Mouse (Mus musculus): Measurements from ENCODE around the gene Nbea. TPM values are rescaled to one million over a fixed set of nuclear protein-coding genes. Genes with fewer than 3 reads are reported as not detected.
"Not testable (repeated sequence)": the region's sequence is repeated elsewhere in the genome, so short reads cannot be mapped to it uniquely, and the experiment has no call there.

The Nbea gene
- total RNA-seq, 4 experiments from 2014 or later, result 25.1 to 41.4 (median 31.0) TPM

DNA sequence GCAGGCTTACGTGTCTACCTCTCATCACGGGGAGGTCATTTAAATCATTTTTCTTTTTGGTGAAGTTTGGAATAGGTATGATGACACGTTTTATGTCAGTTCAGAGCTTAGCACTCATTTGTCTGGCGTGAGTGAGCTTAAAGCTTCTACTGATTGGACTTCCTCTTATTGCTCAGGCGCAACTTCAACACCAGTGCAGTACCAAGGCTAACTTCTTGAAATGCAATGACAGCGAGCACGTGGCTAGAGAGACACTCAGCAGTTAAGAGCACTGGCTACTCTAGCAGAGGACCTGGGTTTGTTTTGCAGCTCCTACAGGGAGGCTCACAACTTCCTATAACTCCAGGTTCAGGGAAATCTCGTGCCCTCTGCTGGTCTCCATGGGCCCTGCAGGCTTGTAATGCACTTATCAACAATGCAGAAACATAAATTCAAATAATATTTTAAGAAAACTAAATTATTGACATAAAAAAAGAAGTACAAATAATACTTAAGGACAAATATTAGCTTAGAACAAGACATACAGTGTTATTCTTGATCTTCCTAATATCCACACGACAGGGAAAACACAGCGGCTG lies 523.2 kb downstream of the Nbea start:
- no peak for DNase-seq

DNA sequence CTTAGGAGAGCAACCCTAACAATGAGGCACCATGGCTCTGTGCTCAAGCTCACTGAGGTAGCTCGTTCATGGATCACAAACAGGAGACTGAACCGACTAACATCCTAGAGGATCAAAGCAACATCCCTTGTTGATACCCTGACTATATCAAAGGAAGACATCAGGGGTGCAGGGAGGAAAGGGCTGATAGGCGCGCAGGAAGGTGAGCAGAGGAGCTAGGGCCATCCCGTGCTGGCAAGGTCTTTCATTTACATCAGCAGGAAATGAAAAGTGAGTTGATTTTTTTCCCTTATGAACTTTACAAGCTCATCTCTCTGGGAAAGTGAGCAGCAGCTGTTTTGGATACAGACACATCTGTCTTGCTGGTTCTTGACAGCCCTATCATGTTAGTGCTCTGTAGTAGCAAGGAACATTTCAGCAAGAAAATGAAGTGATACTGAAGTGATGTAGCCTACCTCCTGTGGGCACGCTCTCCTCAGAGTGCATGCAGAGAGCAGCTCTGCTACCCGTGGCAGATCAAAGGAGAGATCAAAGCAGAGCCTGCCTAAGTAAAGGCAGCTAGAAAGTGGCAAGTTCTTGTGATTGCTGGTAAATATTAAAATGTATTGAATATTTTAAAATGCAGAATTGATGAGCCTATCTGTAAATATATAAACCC lies 523.8 kb downstream of the Nbea start:
- no peak for DNase-seq

DNA sequence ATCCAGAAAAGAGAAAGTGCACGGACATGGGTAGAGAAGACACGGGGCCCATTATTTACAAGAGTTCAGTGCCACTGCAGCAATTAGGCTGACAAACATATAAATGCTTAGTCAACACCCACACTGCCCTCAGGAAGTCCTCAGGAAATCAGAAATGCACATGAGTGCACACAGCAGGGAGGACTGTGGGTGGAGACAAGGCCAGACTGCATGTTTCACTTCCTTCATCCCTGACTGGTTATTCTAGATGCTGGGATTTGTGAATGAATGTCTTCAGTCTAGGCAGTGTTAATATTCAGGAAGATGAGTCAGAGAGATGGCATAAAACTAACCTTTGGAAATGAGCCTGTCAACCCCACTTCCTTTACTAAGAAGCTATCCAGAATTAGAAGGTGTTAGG lies 531.2 kb downstream of the Nbea start:
- DNase-seq, result no peak

- DNase-seq, result no peak
These were observed 531.6 kb downstream of the Nbea start for GRCm38 (mm10) chr3:55651877-55652276.

DNA sequence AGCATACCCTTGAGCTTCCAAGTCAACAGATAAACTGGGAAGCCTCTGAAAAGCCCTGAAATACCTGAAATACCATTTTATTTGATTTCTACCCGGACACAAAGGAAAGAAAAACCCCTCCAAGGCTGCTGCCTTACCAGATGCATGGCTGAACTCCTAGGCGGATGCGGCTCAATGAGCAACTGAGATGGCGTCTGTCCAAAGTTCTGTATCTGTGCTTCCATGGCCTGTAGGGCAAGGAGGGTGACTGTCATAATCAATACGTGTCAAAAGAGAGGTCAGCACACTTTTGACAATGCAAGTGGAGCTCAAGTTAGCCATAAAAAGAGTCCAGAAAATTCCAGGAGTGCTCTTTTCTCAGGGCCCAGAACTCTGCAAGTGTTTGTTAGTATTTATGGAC lies 534.0 kb downstream of the Nbea start:
- DNase-seq, result no peak

- no peak for DNase-seq
These were observed 535.2 kb downstream of the Nbea start for GRCm38 (mm10) chr3:55648299-55648698.

DNA sequence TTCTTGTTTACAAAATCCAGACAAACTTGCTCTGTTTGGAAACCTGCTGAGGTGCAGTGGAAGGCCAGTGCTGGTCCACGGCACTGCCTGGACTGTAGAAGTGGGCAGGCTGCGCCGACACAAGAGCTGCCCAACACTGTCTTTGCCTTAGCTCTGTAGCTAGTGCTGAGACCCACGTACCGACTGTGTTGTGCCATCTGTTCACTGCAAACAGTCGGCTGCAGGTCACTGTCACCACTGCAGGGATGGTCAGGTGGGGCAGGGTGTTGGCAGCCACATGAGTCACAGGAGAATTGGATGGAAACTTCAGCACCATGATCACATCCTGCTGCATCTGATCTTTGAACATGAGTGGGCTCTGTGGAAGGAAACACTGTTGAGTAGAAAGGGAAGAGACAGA lies 536.3 kb downstream of the Nbea start:
- DNase-seq, result no peak

GRCm38 (mm10) chr3:55646437-55646836 lies 537.1 kb downstream of the Nbea start:
- DNase-seq, result no peak

GRCm38 (mm10) chr3:55644035-55644618 lies 539.4 kb downstream of the Nbea start:
- no peak for DNase-seq

DNA sequence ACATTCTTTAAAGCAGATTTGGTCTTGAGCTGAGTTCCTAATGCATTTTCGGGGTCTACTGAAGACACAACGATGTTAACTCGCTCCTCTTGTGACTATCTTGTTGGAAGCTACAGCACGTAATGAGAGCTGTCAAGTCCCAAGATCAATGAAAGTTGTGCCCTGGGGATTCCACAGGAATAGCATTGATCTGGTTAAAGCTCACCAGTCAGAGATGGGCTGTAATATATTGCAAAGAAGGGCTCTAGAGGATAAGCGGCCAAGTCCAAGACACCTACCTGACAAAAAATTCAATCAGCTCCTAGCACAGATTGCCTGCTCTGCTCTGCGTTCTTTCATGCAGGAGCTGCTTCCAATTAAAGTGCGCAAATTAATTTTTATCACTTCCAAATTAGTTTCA lies 545.8 kb downstream of the Nbea start:
- DNase-seq, result no peak

DNA sequence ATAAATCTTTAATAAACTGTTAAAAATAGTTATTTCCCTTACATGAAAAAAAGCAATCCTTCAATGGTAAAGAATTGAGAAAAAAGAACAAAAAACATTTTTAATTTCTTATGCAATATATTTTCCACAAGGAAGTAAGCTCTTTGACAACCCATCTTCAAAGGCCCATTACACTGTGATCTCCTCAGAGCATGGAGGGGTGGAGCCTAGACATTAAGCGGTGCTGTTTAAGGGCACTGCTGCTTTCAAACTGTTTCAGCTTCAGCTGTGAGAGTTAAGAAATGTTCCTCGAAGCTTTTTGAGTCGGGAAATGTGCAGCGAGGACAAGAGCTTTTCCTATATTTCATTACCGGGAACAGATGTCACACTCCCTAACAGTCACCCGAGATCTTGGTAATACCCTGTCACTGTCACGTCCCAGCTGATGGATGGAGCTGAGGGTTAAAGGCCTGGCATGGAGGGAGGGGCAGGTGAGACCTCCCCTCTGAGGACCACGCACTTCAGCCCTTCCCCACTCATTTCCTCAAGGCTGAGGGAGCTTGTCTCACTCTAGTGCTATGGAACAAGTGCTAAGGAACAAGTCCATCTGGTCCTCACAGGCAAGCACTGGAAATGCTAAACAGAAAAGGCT lies 547.8 kb downstream of the Nbea start:
- DNase-seq, result no peak

GRCm38 (mm10) chr3:55627054-55627453 lies 556.4 kb downstream of the Nbea start:
- DNase-seq, result no peak

- DNase-seq, result not testable (repeated sequence)
These were observed 561.5 kb downstream of the Nbea start for GRCm38 (mm10) chr3:55621958-55622357.

DNA sequence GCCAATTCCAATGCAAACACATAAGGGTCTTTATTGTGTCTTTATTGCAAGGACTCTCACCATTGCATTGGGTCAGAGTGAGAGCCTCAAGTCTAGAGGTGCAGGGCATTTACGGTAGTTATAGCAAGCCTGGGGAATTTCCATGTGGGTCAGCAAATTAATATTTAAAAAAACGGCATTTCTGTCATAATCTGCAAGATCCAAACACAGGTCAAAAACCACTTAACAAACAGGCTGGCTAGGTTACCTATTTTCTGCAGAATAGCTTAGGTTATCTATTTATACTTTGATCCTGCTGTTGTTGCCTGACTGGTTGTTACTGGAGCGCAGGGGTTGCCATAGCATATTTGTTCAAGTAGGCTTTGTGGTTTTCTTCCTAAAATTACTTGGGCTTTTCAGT lies 565.1 kb downstream of the Nbea start:
- no peak for DNase-seq

GRCm38 (mm10) chr3:55612459-55613115 lies 570.9 kb downstream of the Nbea start:
- DNase-seq, result no peak

DNA sequence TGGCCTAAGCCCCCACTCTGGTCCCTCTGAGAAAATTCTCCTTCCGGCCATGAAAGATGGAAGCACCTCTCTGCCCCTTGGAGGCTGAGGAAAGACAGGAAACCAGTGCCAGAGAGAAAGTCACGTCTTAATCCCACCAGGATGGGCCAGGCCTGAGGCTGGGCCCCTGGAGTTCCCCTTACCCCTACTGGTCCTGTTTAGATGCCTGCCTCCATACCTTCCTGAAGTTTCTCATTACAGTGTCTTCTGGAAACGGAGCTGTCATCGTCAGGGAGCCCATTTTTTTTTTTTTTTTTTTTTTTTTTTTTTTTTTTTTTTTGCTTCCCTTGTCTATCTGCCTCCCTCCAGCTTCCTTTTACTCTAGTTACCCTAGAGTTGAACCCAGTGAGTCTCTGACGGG lies 571.5 kb downstream of the Nbea start:
- DNase-seq, result no peak

GRCm38 (mm10) chr3:55610191-55610590 lies 573.3 kb downstream of the Nbea start:
- DNase-seq, result no peak

DNA sequence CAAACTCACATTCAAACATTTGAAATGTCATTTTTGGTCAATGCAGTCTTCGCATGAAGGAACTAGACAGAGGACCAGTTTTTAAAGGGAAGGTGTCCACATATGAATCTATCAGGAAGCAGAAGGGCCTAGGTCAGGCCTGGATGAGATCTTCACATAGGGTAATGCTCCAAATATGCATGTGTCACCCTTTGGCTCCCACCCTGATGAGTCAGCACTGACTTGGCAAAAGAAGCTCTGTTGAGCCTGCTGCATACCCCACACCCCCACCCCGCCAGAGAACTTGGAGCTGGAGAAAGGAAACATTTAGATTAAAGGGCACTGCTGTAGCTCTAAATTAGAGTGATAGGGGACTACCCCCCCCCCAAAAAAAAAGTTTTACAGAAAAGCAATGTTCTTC lies 583.2 kb downstream of the Nbea start:
- DNase-seq, result peak; percentile 77

DNA sequence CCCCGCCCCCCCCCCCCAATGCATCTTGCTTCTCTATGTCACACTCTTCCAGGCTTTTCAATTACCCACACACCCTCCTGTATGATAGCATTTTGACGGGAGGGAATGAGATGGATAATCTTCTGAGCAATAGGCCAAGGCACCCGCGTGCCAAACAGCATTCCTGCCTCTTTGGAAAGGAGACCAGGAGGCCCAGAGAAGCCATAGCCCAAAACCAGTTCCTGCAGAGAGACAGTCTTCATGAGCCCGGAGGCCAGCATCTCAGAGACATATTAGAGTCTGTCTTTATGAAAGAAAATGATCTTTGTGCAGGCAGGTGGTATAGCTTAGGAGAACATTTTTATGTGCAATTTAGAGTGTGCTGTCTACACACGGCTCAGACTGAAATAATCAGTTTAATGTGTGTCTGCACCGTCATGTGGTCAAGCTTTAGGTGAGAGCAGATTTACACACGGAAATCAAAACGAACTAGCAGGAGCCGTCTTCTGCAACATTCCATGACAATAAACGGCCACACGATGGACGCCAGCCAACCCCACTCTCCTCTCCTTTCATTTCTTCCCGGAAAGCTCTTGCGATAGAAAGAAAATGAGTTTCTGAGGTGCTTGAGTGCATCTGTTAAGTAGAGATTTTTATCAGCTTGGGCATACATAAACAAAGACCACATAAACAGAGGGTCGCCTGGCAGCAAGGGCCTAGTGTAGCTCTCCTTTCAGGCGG lies 584.0 kb downstream of the Nbea start:
- DNase-seq, result no peak

GRCm38 (mm10) chr3:55598681-55599080 lies 584.8 kb downstream of the Nbea start:
- DNase-seq, result no peak

- no peak for DNase-seq
These were observed 590.2 kb downstream of the Nbea start for GRCm38 (mm10) chr3:55593312-55593711.

DNA sequence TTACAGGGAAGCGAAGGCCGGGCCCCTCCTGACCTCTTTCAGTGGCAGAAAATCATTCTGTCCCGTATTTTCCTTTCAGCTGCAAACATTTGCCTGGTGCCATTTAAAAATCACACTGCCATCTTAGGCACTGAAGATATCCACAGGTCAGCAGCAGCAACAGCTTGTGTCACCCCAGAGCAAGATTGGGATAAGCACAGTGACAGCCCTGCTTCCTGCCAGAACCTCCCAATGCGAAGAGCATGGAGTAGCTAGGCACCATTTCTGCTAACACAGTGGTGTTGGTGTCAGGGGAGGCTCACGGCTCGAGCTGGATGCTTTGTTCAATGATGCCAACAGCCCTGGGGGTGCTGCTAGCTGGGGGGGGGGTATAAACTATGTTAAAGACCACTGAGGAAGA lies 592.8 kb downstream of the Nbea start:
- DNase-seq, result no peak

DNA sequence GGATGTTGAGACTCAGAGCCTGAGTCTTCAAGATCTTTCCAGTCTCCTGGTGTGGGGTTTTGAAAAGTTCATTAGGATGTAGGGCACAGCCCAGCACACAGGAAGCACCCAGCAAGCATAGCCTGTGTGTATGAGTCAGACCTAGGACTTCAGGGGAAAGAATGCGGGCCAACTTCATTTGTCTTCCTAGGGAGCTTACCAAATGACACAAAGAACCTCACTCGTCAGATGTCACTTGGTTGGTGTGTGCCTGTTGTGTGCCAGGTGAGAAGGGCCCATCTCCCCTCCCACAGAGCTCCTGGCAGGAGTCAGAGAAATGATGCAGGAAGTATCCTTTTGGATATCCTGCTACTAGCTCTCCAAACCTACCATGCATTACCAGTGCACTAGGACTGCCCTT lies 593.2 kb downstream of the Nbea start:
- no peak for DNase-seq

All from adrenal gland, adult 8-10 months (tissue).